In genomic region chr5:89277616-89278015, GRCm38 (mm10) we compare ENCODE assay signal across 11 mouse cellular contexts.
DNase-seq lines count a peak whose midpoint lies in the region; ATAC-seq and TF ChIP-seq lines count a peak whose summit lies in the region.
"Had no signal": no experiment of that assay in that cellular context is flagged by ENCODE, and none has a peak within 500 bp of the region (broad histone marks: within the 10 kb centered on the region; RNA-seq: fewer than 3 reads in every experiment).

No protein-coding gene starts in this region.

- H3K9ac ChIP-seq in lung, postnatal 0 days (replicated peaks; ENCODE audit: low read depth): no peak overlapping the region
- no peak overlapping the region for H3K9ac ChIP-seq in forebrain, embryonic 13.5 days
- H3K9ac ChIP-seq: hindbrain, embryonic 12.5 days had no signal

- peak; percentile 96 for ATAC-seq in lung, postnatal 0 days
- ATAC-seq in forebrain, embryonic 13.5 days: no peak

- no peak for TF ChIP-seq CTCF in lung, postnatal 0 days (IDR thresholded peaks at IDR 0.05)

- 26% methylated on average over 5 of the region's 5 CpGs for WGBS in large intestine, adult 2 months
- 53% methylated on average over 5 of the region's 5 CpGs for WGBS in lung, postnatal 0 days
- 79% methylated on average over 5 of the region's 5 CpGs for WGBS in forebrain, embryonic 13.5 days

- peak overlapping the region; percentile 34; the same call in 1 of the 2 replicates for H3K27ac ChIP-seq in lung, postnatal 0 days (ENCODE audit: low read length)
- no peak overlapping the region for H3K27ac ChIP-seq in forebrain, embryonic 13.5 days
- H3K27ac ChIP-seq: hindbrain, embryonic 12.5 days had no signal

- DNase-seq in 3T3-L1 (ENCODE audit: low read depth, low spot score): peak; percentile 68
- peak; percentile 72 for DNase-seq in fibroblast of lung, adult 2 months (ENCODE audit: low read depth)
- peak; percentile 40 for DNase-seq in large intestine, adult 2 months (ENCODE audit: low read depth, low spot score)
- peak; percentile 89 for DNase-seq in lung, postnatal 0 days (ENCODE audit: low spot score)
- DNase-seq in B cell, adult 2 months: no peak
- DNase-seq in left cerebral cortex, postnatal 4 days: no peak
- no peak for DNase-seq in ovary, postnatal 10 days (ENCODE audit: low spot score)
- DNase-seq: cerebellum, adult 2 months; right cerebral cortex, postnatal 14 days had no signal

- no peaks in the 10 kb centered on the region for H3K4me1 ChIP-seq in lung, postnatal 0 days (ENCODE audit: insufficient read depth, low read depth, low read length)
- no peaks in the 10 kb centered on the region for H3K4me1 ChIP-seq in forebrain, embryonic 13.5 days
- H3K4me1 ChIP-seq: hindbrain, embryonic 12.5 days had no signal

- H3K4me2 ChIP-seq in lung, postnatal 0 days (replicated peaks; ENCODE audit: low read depth, low read length): no peak overlapping the region
- H3K4me2 ChIP-seq in forebrain, embryonic 13.5 days: no peak overlapping the region
- H3K4me2 ChIP-seq: hindbrain, embryonic 12.5 days had no signal

- H3K27me3 ChIP-seq in lung, postnatal 0 days (replicated peaks; ENCODE audit: insufficient read depth, low read length): no peaks in the 10 kb centered on the region
- no peaks in the 10 kb centered on the region for H3K27me3 ChIP-seq in forebrain, embryonic 13.5 days
- H3K27me3 ChIP-seq: hindbrain, embryonic 12.5 days had no signal

- no peaks in the 10 kb centered on the region for H3K9me3 ChIP-seq in lung, postnatal 0 days (ENCODE audit: low read length)
- no peaks in the 10 kb centered on the region for H3K9me3 ChIP-seq in forebrain, embryonic 13.5 days (replicated peaks)
- H3K9me3 ChIP-seq: hindbrain, embryonic 12.5 days had no signal

- intact Hi-C loops in left cerebral cortex, postnatal 4 days (cut with DNase I): loop anchor here (10.0 kb wide), 1 partner anchor 47 kb away; no protein-coding TSS in a partner anchor

- no peaks in the 10 kb centered on the region for H3K36me3 ChIP-seq in lung, postnatal 0 days (ENCODE audit: insufficient read depth, low read length)
- H3K36me3 ChIP-seq in forebrain, embryonic 13.5 days (ENCODE audit: poor library complexity, severe bottlenecking): no peaks in the 10 kb centered on the region
- H3K36me3 ChIP-seq: hindbrain, embryonic 12.5 days had no signal

- peak; percentile 79 for TF ChIP-seq EP300 in lung, postnatal 0 days (IDR thresholded peaks at IDR 0.05)

- no peak overlapping the region for H3K4me3 ChIP-seq in lung, postnatal 0 days (ENCODE audit: low read depth, low read length)
- no peak overlapping the region for H3K4me3 ChIP-seq in forebrain, embryonic 13.5 days
- H3K4me3 ChIP-seq: hindbrain, embryonic 12.5 days had no signal

Comparison
In these comparisons a context has a peak if more than half of its experiments do, and no peak if none do; other contexts are left out.
1. DNase-seq: peak in 3T3-L1 (single experiment), fibroblast of lung, adult 2 months (single experiment), large intestine, adult 2 months (single experiment) and lung, postnatal 0 days (single experiment); none in B cell, adult 2 months (0 of 2), left cerebral cortex, postnatal 4 days (single experiment) and ovary, postnatal 10 days (single experiment).